ENCODE assay signal across 12 mouse cellular contexts in genomic region chr15:102460409-102460808, GRCm38 (mm10). TPM values are rescaled to one million over a fixed set of nuclear protein-coding genes. Genes with fewer than 3 reads are reported as not detected.
DNase-seq lines count a peak whose midpoint lies in the region; ATAC-seq lines count a peak whose summit lies in the region.
"Had no signal": no experiment of that assay in that cellular context is flagged by ENCODE, and none has a peak within 500 bp of the region (broad histone marks: within the 10 kb centered on the region; RNA-seq: fewer than 3 reads in every experiment).

No protein-coding gene starts in this region.

- H3K27me3 ChIP-seq in kidney, embryonic 14.5 days (ENCODE audit: control insufficient read depth, insufficient read depth, low read length) = no peaks in the 10 kb centered on the region
- no peaks in the 10 kb centered on the region for H3K27me3 ChIP-seq in liver, embryonic 11.5 days (replicated peaks; ENCODE audit: control insufficient read depth, insufficient read depth, low read length)
- H3K27me3 ChIP-seq: embryonic facial prominence, embryonic 15.5 days had no signal

- H3K4me3 ChIP-seq in kidney, embryonic 14.5 days (ENCODE audit: low read length) = no peak overlapping the region
- H3K4me3 ChIP-seq in liver, embryonic 11.5 days (ENCODE audit: low read depth, low read length) = peak overlapping the region; percentile 62

- peak; percentile 22 for DNase-seq in adrenal gland, postnatal 14 days
- no peak for DNase-seq in adrenal gland, postnatal 25 days
- DNase-seq in kidney, adult 8-10 months = no peak
- peak; percentile 58 for DNase-seq in MN1 (ENCODE audit: low spot score)
- no peak for DNase-seq in liver, embryonic 11.5 days (ENCODE audit: low spot score)
- DNase-seq: kidney, adult 9 months; spleen, adult 18-20 months had no signal

- no peak for ATAC-seq in kidney, embryonic 14.5 days (ENCODE audit: low FRiP score, low TSS enrichment)
- ATAC-seq in liver, embryonic 11.5 days (replicated peaks; ENCODE audit: low FRiP score) = no peak
- ATAC-seq in megakaryocyte progenitor cell, adult 5-6 weeks (replicated peaks; ENCODE audit: poor library complexity) = no peak
- no peak for ATAC-seq in monocyte, adult 5-6 weeks (replicated peaks; ENCODE audit: insufficient number of reproducible peaks, low FRiP score, low TSS enrichment, poor library complexity, severe bottlenecking)

- WGBS in kidney, embryonic 14.5 days = 60% methylated on average over 12 of the region's 12 CpGs
- WGBS in liver, embryonic 11.5 days = 68% methylated on average over 12 of the region's 12 CpGs

- no peak overlapping the region for H3K9ac ChIP-seq in kidney, embryonic 14.5 days (ENCODE audit: low read depth, low read length)
- H3K9ac ChIP-seq in liver, embryonic 11.5 days (ENCODE audit: low read depth, low read length) = peak overlapping the region; percentile 46
- H3K9ac ChIP-seq: embryonic facial prominence, embryonic 15.5 days had no signal

- H3K27ac ChIP-seq in kidney, embryonic 14.5 days (ENCODE audit: low read depth, low read length) = no peak overlapping the region
- H3K27ac ChIP-seq in liver, embryonic 11.5 days (ENCODE audit: low read depth, low read length) = peak overlapping the region; percentile 93
- H3K27ac ChIP-seq: embryonic facial prominence, embryonic 15.5 days had no signal

- H3K9me3 ChIP-seq in kidney, embryonic 14.5 days (ENCODE audit: control insufficient read depth, low read length) = no peaks in the 10 kb centered on the region
- no peaks in the 10 kb centered on the region for H3K9me3 ChIP-seq in liver, embryonic 11.5 days (ENCODE audit: control insufficient read depth, low read length)
- H3K9me3 ChIP-seq: embryonic facial prominence, embryonic 15.5 days had no signal

- peaks cover 9% of the 10 kb centered on the region for H3K4me1 ChIP-seq in kidney, embryonic 14.5 days (ENCODE audit: control insufficient read depth, insufficient read depth, low read length)
- peaks cover 26% of the 10 kb centered on the region for H3K4me1 ChIP-seq in liver, embryonic 11.5 days (replicated peaks; ENCODE audit: control insufficient read depth, insufficient read depth, low read length)

- H3K36me3 ChIP-seq in kidney, embryonic 14.5 days (ENCODE audit: control insufficient read depth, insufficient read depth, low read length) = 0 out of 2 replicates have a peak, but pooled peaks cover 3% of the 10 kb centered on the region
- H3K36me3 ChIP-seq in liver, embryonic 11.5 days (ENCODE audit: control insufficient read depth, insufficient read depth, low read length) = peaks cover 4% of the 10 kb centered on the region; the same call in 1 of the 2 replicates

- H3K4me2 ChIP-seq in kidney, embryonic 14.5 days (replicated peaks; ENCODE audit: low read depth, low read length) = peak overlapping the region; percentile 19; the same call in 1 of the 2 replicates
- peak overlapping the region; percentile 72 for H3K4me2 ChIP-seq in liver, embryonic 11.5 days

RNA-seq across cellular contexts. Expression of gene Prr13, which starts 1.6 kb away (rescaled TPM):
- total RNA-seq in adrenal gland, postnatal 14 days (2021) = 75.6 and 89.5 TPM in 2 replicates
- 100 and 158 TPM in 2 replicates for total RNA-seq in adrenal gland, postnatal 25 days (2021)
- 87.7 and 92.6 TPM in 2 replicates for polyA plus RNA-seq in kidney, embryonic 14.5 days (2014; fragmentation: Nextera tagmentation; extraction: Ambion mirVana)
- 155 and 157 TPM in 2 replicates for polyA plus RNA-seq in liver, embryonic 11.5 days (2014; fragmentation: Nextera tagmentation; extraction: Ambion mirVana)
- 71.0 and 73.0 TPM in 2 replicates for total RNA-seq in megakaryocyte progenitor cell, adult 5-6 weeks (2015)
- total RNA-seq in megakaryocyte progenitor cell, adult 5-6 weeks (2017) = 48.6 and 51.5 TPM in 2 replicates
- total RNA-seq in monocyte, adult 5-6 weeks (2017) = 233 to 280 TPM (median 259 TPM) in 3 replicates

RNA-seq across cellular contexts. Expression of gene Pcbp2, which starts 9.9 kb away (rescaled TPM):
- 726 and 812 TPM in 2 replicates for total RNA-seq in adrenal gland, postnatal 14 days (2021)
- 747 and 809 TPM in 2 replicates for total RNA-seq in adrenal gland, postnatal 25 days (2021)
- polyA plus RNA-seq in kidney, embryonic 14.5 days (2014; fragmentation: Nextera tagmentation; extraction: Ambion mirVana) = 305 and 373 TPM in 2 replicates
- 187 and 220 TPM in 2 replicates for polyA plus RNA-seq in liver, embryonic 11.5 days (2014; fragmentation: Nextera tagmentation; extraction: Ambion mirVana)
- 946 and 973 TPM in 2 replicates for total RNA-seq in megakaryocyte progenitor cell, adult 5-6 weeks (2015)
- total RNA-seq in megakaryocyte progenitor cell, adult 5-6 weeks (2017) = 175 and 191 TPM in 2 replicates
- total RNA-seq in monocyte, adult 5-6 weeks (2017) = 106 to 183 TPM (median 119 TPM) in 3 replicates

RNA-seq across cellular contexts. Expression of gene Amhr2, which starts 15.2 kb away (rescaled TPM):
- total RNA-seq in adrenal gland, postnatal 14 days (2021) = 1.5 and 1.6 TPM in 2 replicates
- 1.4 and 1.9 TPM in 2 replicates for total RNA-seq in adrenal gland, postnatal 25 days (2021)
- polyA plus RNA-seq in kidney, embryonic 14.5 days (2014; fragmentation: Nextera tagmentation; extraction: Ambion mirVana) = 0.51 and 0.95 TPM in 2 replicates
- polyA plus RNA-seq in liver, embryonic 11.5 days (2014; fragmentation: Nextera tagmentation; extraction: Ambion mirVana) = 1.1 and 1.6 TPM in 2 replicates
- total RNA-seq in megakaryocyte progenitor cell, adult 5-6 weeks (2015) = 0.07 TPM in 1 of 2 replicates, not detected in the other
- total RNA-seq in megakaryocyte progenitor cell, adult 5-6 weeks (2017) = not detected in 2 replicates
- total RNA-seq in monocyte, adult 5-6 weeks (2017) = 0.86 TPM in 1 of 3 replicates, not detected in the others

RNA-seq across cellular contexts. Expression of gene Gm10337, which starts 43.1 kb away (rescaled TPM):
- total RNA-seq in adrenal gland, postnatal 14 days (2021) = not detected in 2 replicates
- not detected in 2 replicates for total RNA-seq in adrenal gland, postnatal 25 days (2021)
- not detected in 2 replicates for polyA plus RNA-seq in kidney, embryonic 14.5 days (2014; fragmentation: Nextera tagmentation; extraction: Ambion mirVana)
- polyA plus RNA-seq in liver, embryonic 11.5 days (2014; fragmentation: Nextera tagmentation; extraction: Ambion mirVana) = not detected in 2 replicates
- not detected in 2 replicates for total RNA-seq in megakaryocyte progenitor cell, adult 5-6 weeks (2015)
- total RNA-seq in megakaryocyte progenitor cell, adult 5-6 weeks (2017) = not detected in 2 replicates
- total RNA-seq in monocyte, adult 5-6 weeks (2017) = not detected in 3 replicates
- total RNA-seq: adrenal gland, adult 18-20 months had no signal

RNA-seq across cellular contexts. Expression of gene Sp1, which starts 54.5 kb away (rescaled TPM):
- 72.6 and 73.7 TPM in 2 replicates for total RNA-seq in adrenal gland, postnatal 14 days (2021)
- total RNA-seq in adrenal gland, postnatal 25 days (2021) = 49.9 and 82.8 TPM in 2 replicates
- 16.5 and 16.8 TPM in 2 replicates for polyA plus RNA-seq in kidney, embryonic 14.5 days (2014; fragmentation: Nextera tagmentation; extraction: Ambion mirVana)
- 9.7 and 10.6 TPM in 2 replicates for polyA plus RNA-seq in liver, embryonic 11.5 days (2014; fragmentation: Nextera tagmentation; extraction: Ambion mirVana)
- 62.0 and 63.9 TPM in 2 replicates for total RNA-seq in megakaryocyte progenitor cell, adult 5-6 weeks (2015)
- 46.4 and 52.9 TPM in 2 replicates for total RNA-seq in megakaryocyte progenitor cell, adult 5-6 weeks (2017)
- 66.1 to 99.7 TPM (median 74.8 TPM) in 3 replicates for total RNA-seq in monocyte, adult 5-6 weeks (2017)

Comparison
In these comparisons a context has a peak if more than half of its experiments do, and no peak if none do; other contexts are left out.
1. DNase-seq: peak in adrenal gland, postnatal 14 days (single experiment) and MN1 (single experiment); none in adrenal gland, postnatal 25 days (single experiment), kidney, adult 8-10 months (0 of 2) and liver, embryonic 11.5 days (single experiment).